Mouse (Mus musculus) heart, embryonic 12.5 days (tissue): ENCODE data around the gene Ccl26. TPM values are rescaled to one million over a fixed set of nuclear protein-coding genes. Genes with fewer than 3 reads are reported as not detected.

Experiments
- ATAC-seq: fragments of 200-750 bp; cut with Nextera tagmentation; 2 replicates; pipeline ENCODE4 v1.8.0; 2017; ENCODE audit warnings: moderate TSS enrichment, moderate library complexity; ENCODE audit not compliant: insufficient number of reproducible peaks, low FRiP score
- H3K27ac ChIP-seq: fragments of 300-500 bp; sonication (generic); 2 replicates; pipeline ENCODE4 v1.5.1; 2016; ENCODE audit warnings: mild to moderate bottlenecking, moderate library complexity; ENCODE audit not compliant: poor library complexity, severe bottlenecking
- H3K27me3 ChIP-seq: fragments of 300-500 bp; sonication (generic); replicated peaks from 2 replicates; pipeline ENCODE4 v1.6.1; 2016; ENCODE audit warnings: mild to moderate bottlenecking, moderate library complexity
- H3K36me3 ChIP-seq: fragments of 300-500 bp; sonication (generic); 2 replicates; pipeline ENCODE4 v1.6.1; 2016; ENCODE audit warnings: mild to moderate bottlenecking, moderate library complexity
- H3K4me1 ChIP-seq: fragments of 300-500 bp; sonication (generic); replicated peaks from 2 replicates; pipeline ENCODE4 v1.6.1; 2016; ENCODE audit warnings: mild to moderate bottlenecking
- H3K4me2 ChIP-seq: fragments of 300-500 bp; sonication (generic); 2 replicates; pipeline ENCODE4 v1.6.1; 2016; ENCODE audit warnings: mild to moderate bottlenecking, moderate library complexity
- H3K4me3 ChIP-seq: fragments of 300-500 bp; sonication (generic); 2 replicates; pipeline ENCODE4 v1.5.1; 2016; ENCODE audit warnings: mild to moderate bottlenecking
- H3K9ac ChIP-seq: fragments of 300-500 bp; sonication (generic); 2 replicates; pipeline ENCODE4 v1.6.1; 2016; ENCODE audit warnings: mild to moderate bottlenecking, moderate library complexity
- H3K9me3 ChIP-seq: fragments of 300-500 bp; sonication (generic); replicated peaks from 2 replicates; pipeline ENCODE4 v1.6.1; 2016; ENCODE audit warnings: mild to moderate bottlenecking, moderate library complexity
- WGBS: fragments of 180-500 bp; shearing (Covaris S2); methylation state at CpG from one replicate; pipeline ENCODE4 v1.1.7; 2016; 5-methylcytosine and 5-hydroxymethylcytosine counted together
- polyA plus RNA-seq: library from polyadenylated mRNA; unstranded; fragments of >200 nt; fragmentation: Nextera tagmentation; extraction: Ambion mirVana; gene quantifications from 2 replicates; pipeline ENCODE4 v1.2.1, GENCODE M21; 2016

Ccl26 gene
- polyA plus RNA-seq, 1 experiment from 2014 or later: not detected

GRCm38 (mm10) chr5:135537326-135537725 lies 26.0 kb downstream of the Ccl26 start:
- Histone ChIP-seq H3K27me3 (no peaks in the 10 kb centered on the region), H3K4me3 (no peak overlapping the region), H3K4me2 (no peak overlapping the region), H3K36me3 (no peaks in the 10 kb centered on the region; the same call in 1 of the 2 replicates), H3K4me1 (0 out of 2 replicates have a peak, but pooled peaks cover 4% of the 10 kb centered on the region), H3K9me3 (no peaks in the 10 kb centered on the region), H3K9ac (no peak overlapping the region), H3K27ac (no peak overlapping the region)
- ATAC-seq: 0 out of 2 replicates have a peak, but pooled peaks have one; percentile 43
- 59% methylated on average over 4 of the region's 4 CpGs for WGBS

DNA sequence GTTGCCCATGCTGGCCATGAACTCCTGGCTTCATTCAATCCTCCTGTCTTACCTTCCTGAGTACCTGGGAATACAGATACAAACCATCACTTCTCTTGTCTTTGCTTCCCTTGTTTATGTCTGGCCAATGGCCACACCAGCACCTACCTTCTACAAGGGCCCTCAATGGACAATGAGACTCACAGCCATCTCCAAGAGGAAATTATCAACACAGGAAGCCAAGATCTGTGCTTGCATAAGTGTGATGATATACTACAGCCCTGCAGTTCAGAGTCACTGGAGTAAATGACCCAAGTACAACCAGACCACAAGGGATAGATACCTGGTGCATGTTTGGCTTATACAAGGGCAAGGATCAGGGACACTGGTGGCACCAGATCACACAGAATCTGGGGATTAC lies 27.5 kb downstream of the Ccl26 start:
- H3K9ac ChIP-seq: no peak overlapping the region
- H3K4me1 ChIP-seq: 0 out of 2 replicates have a peak, but pooled peaks cover 14% of the 10 kb centered on the region
- H3K27me3 ChIP-seq: no peaks in the 10 kb centered on the region
- ATAC-seq: no peak
- H3K27ac ChIP-seq: no peak overlapping the region
- 0 out of 2 replicates have a peak, but pooled peaks cover 3% of the 10 kb centered on the region for H3K36me3 ChIP-seq
- H3K4me2 ChIP-seq: no peak overlapping the region
- no peak overlapping the region for H3K4me3 ChIP-seq
- no peaks in the 10 kb centered on the region for H3K9me3 ChIP-seq

GRCm38 (mm10) chr5:135533431-135533830 lies 29.9 kb downstream of the Ccl26 start:
- Histone ChIP-seq H3K9me3 (no peaks in the 10 kb centered on the region), H3K4me1 (peaks cover 23% of the 10 kb centered on the region), H3K4me2 (no peak overlapping the region), H3K9ac (no peak overlapping the region), H3K36me3 (0 out of 2 replicates have a peak, but pooled peaks cover 3% of the 10 kb centered on the region), H3K27me3 (no peaks in the 10 kb centered on the region), H3K27ac (peak overlapping the region; percentile 49), H3K4me3 (no peak overlapping the region)
- 61% methylated on average over 10 of the region's 10 CpGs for WGBS
- peak; percentile 60 for ATAC-seq

GRCm38 (mm10) chr5:135531306-135531845 lies 32.0 kb downstream of the Ccl26 start:
- Histone ChIP-seq H3K9ac (no peak overlapping the region), H3K4me2 (no peak overlapping the region), H3K4me3 (no peak overlapping the region), H3K27me3 (no peaks in the 10 kb centered on the region), H3K27ac (no peak overlapping the region), H3K36me3 (0 out of 2 replicates have a peak, but pooled peaks cover 3% of the 10 kb centered on the region), H3K9me3 (no peaks in the 10 kb centered on the region), H3K4me1 (peaks cover 30% of the 10 kb centered on the region)
- no peak for ATAC-seq
- 77% methylated on average over 11 of the region's 11 CpGs for WGBS

- H3K4me2 ChIP-seq: no peak overlapping the region
- H3K27ac ChIP-seq: no peak overlapping the region
- no peak overlapping the region for H3K9ac ChIP-seq
- H3K4me1 ChIP-seq: peaks cover 45% of the 10 kb centered on the region
- H3K36me3 ChIP-seq: 0 out of 2 replicates have a peak, but pooled peaks cover 3% of the 10 kb centered on the region
- 58% methylated on average over 2 of the region's 2 CpGs for WGBS
- H3K27me3 ChIP-seq: no peaks in the 10 kb centered on the region
- no peaks in the 10 kb centered on the region for H3K9me3 ChIP-seq
- no peak for ATAC-seq
- no peak overlapping the region for H3K4me3 ChIP-seq
These were observed 33.4 kb downstream of the Ccl26 start for GRCm38 (mm10) chr5:135529964-135530363.

DNA sequence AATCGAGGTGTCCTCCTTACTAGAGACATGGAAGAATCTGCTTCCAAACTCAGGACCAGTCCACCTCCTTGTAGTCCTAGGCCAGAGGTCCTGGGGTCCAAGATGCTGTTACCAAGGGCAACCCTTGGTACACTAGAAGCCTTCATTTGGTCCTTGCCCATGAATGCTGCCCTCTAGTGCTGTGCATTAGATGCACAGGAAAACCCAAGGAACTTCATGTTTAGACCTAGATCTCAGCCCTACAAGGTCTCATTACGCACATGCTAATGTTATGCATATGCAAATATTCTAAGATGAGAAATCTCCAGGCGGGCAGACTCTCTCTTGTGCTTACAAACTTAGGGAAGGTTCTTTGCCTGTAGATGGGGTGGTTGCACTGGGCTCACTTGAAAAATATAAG lies 34.1 kb downstream of the Ccl26 start:
- Histone ChIP-seq H3K4me3 (no peak overlapping the region), H3K27me3 (no peaks in the 10 kb centered on the region), H3K27ac (no peak overlapping the region), H3K36me3 (0 out of 2 replicates have a peak, but pooled peaks cover 3% of the 10 kb centered on the region), H3K4me1 (peaks cover 51% of the 10 kb centered on the region), H3K4me2 (no peak overlapping the region), H3K9ac (no peak overlapping the region), H3K9me3 (no peaks in the 10 kb centered on the region)
- WGBS: 79% methylated on average over 3 of the region's 3 CpGs
- ATAC-seq: no peak

GRCm38 (mm10) chr5:135527986-135528385 lies 35.4 kb downstream of the Ccl26 start:
- no peak for ATAC-seq
- 63% methylated on average over 7 of the region's 7 CpGs for WGBS
- no peak overlapping the region for H3K9ac ChIP-seq

GRCm38 (mm10) chr5:135524660-135525560 lies 38.5 kb downstream of the Ccl26 start:
- Histone ChIP-seq H3K9ac (peak overlapping the region; percentile 4; the same call in 1 of the 2 replicates), H3K27ac (peak overlapping the region; percentile 91), H3K4me2 (peak overlapping the region; percentile 43), H3K4me1 (peaks cover 57% of the 10 kb centered on the region), H3K27me3 (no peaks in the 10 kb centered on the region), H3K4me3 (no peak overlapping the region), H3K9me3 (0 out of 2 replicates have a peak, but pooled peaks cover 3% of the 10 kb centered on the region), H3K36me3 (peaks cover 5% of the 10 kb centered on the region; the same call in 1 of the 2 replicates)
- ATAC-seq: no peak
- 33% methylated on average over 11 of the region's 11 CpGs for WGBS

More at GRCm38 (mm10) chr5:135527986-135528385, 35.4 kb downstream of the Ccl26 start:
- Histone ChIP-seq H3K27me3 (no peaks in the 10 kb centered on the region), H3K4me2 (no peak overlapping the region), H3K27ac (no peak overlapping the region), H3K36me3 (peaks cover 9% of the 10 kb centered on the region; the same call in 1 of the 2 replicates), H3K4me1 (peaks cover 55% of the 10 kb centered on the region), H3K9me3 (0 out of 2 replicates have a peak, but pooled peaks cover 3% of the 10 kb centered on the region), H3K4me3 (no peak overlapping the region)

- WGBS: 53% methylated on average over 2 of the region's 2 CpGs
- H3K4me2 ChIP-seq: peak overlapping the region; percentile 43; the same call in 1 of the 2 replicates
- H3K9me3 ChIP-seq: 0 out of 2 replicates have a peak, but pooled peaks cover 3% of the 10 kb centered on the region
- H3K36me3 ChIP-seq: peaks cover 5% of the 10 kb centered on the region; the same call in 1 of the 2 replicates
- H3K4me3 ChIP-seq: no peak overlapping the region
- no peak for ATAC-seq
- H3K27me3 ChIP-seq: no peaks in the 10 kb centered on the region
- H3K9ac ChIP-seq: no peak overlapping the region
- H3K27ac ChIP-seq: peak overlapping the region; percentile 91
- H3K4me1 ChIP-seq: peaks cover 54% of the 10 kb centered on the region
These were observed 39.3 kb downstream of the Ccl26 start for GRCm38 (mm10) chr5:135524087-135524486.

GRCm38 (mm10) chr5:135522111-135522722 lies 41.2 kb downstream of the Ccl26 start:
- H3K4me1 ChIP-seq: peaks cover 47% of the 10 kb centered on the region
- WGBS: 30% methylated on average over 9 of the region's 9 CpGs
- no peaks in the 10 kb centered on the region for H3K27me3 ChIP-seq
- H3K27ac ChIP-seq: peak overlapping the region; percentile 91
- peak; percentile 27; the same call in 1 of the 2 replicates for ATAC-seq
- no peak overlapping the region for H3K4me3 ChIP-seq
- H3K36me3 ChIP-seq: peaks cover 5% of the 10 kb centered on the region; the same call in 1 of the 2 replicates
- H3K9me3 ChIP-seq: 0 out of 2 replicates have a peak, but pooled peaks cover 3% of the 10 kb centered on the region
- no peak overlapping the region for H3K9ac ChIP-seq
- peak overlapping the region; percentile 14; the same call in 1 of the 2 replicates for H3K4me2 ChIP-seq
